Mouse (Mus musculus) cerebellum, adult 11 months (tissue): ENCODE results near the gene Tmem56.
A peak's percentile ranks its signal among the peaks of the same experiment; 100 is the strongest.

ENCODE experiments used
- DNase-seq: peaks from one replicate; pipeline ENCODE4 v3.0.0; 2022

Gene Tmem56

DNA sequence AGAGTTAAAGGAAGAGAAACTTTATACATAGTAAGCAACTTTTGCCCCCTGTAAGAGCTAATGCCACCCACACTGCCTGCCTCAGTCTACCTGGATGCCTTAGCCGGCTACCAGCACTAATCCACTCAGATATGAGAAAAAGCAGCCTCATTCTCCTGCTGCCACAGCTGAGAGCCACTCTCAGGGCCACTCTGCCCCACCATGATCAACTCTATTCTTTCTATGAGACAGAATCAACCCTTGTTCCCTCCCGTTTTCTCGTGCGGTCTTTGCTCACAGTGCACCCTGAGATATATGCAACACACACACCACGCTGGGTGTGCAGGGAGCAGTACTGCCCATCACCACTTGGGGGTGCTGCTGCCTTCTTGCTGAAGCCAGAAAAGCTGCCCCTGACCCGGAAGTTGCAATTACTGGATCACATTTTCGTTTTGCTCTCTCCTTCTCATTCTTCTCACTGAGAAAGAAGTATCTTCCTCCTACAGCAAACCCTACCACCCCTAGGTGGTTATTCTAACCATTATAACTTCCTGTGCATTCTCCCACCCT is 119.6 kb downstream of the Tmem56 start:
- DNase-seq: peak; percentile 23

GRCm38 (mm10) chr3:121161661-121162060 is 121.2 kb downstream of the Tmem56 start:
- DNase-seq: no peak

GRCm38 (mm10) chr3:121160424-121160823 is 122.5 kb downstream of the Tmem56 start:
- no peak for DNase-seq

DNA sequence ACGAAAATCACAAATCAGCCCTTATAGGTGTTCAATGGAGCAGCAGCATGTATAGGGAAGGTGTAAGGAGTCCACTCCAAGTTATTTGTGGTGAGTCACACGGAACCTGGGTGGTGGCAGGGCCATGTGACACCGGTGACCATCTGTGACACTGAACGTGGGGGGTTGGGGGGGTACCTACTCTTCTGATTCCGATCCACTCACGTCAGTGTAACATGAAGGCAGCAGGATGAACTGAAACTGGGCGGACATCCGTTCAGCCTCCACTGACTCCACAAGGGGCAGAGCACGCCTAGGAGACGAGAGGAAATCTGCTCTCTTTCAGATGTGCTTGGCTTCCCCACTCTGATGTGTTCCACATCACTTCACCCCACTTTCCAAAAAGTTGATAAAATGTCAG is 123.3 kb downstream of the Tmem56 start:
- DNase-seq: peak; percentile 39

- DNase-seq: peak; percentile 41
Observed at GRCm38 (mm10) chr3:121158901-121159351, 124.0 kb downstream of the Tmem56 start.

GRCm38 (mm10) chr3:121157546-121158330 is 125.2 kb downstream of the Tmem56 start:
- DNase-seq: no peak

DNA sequence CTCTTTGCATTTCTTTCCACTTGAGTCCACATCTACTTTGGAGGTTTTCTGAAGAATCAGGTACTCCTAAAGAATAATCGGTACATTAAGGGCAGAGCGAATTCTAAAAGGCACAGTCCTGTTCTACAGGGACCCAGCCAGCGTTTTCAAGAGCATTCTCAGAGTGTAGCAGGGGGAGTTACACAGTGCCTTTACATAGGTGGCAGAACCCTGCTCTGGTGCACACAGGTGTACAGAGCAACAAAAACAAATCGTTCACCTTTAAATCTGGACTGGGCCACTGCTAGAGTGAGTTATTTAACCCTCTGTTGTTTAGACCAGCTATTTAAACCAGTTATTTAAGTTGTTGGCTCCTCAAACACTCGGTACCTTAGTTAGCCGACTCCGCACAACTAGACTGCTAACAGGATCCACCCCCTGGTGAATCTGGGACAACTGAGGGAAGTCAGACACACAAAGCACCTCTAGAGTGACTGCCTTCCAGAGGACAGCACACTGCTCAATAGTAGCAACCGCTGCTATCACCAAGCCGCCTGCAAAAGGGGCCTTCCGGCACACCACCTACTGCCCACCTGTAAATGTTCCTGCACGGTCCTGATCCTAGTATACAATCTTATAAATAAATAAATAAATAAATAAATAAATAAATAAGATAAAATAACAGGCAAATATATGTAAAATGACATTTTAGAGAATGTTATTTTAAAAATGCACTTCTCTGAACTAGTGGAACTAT is 126.3 kb downstream of the Tmem56 start:
- no peak for DNase-seq

DNA sequence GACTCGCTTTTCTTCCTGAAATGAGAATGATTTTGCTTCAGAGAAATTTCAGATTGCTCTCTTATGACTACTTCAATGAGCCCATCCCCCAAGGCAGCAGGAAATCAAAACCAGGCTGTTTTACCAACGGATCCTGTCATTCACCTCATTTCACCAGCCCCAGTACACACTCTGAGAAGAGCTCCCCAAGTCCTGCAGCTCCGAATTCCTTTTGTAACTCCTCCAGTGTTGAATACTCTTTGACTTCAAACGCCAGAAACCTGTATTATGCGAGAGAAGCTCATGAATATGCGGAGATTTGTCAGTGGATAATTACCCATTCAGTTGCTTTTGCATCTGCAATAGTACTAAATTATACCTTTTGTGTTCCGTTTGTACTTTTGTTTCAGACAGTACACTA is 126.9 kb downstream of the Tmem56 start:
- no peak for DNase-seq
